Mouse (Mus musculus) MEL (cell line): ENCODE measurements around the gene Rcan1.

Source experiments
- CTCF ChIP-seq, 3 experiments: IDR thresholded peaks in 2 of 3; conservative IDR thresholded peaks in 1 of 3; 2 replicates each; pipeline ENCODE4 v1.5.1; 2011 to 2012; ENCODE audit warnings: low read length in 3 of 3, low read depth in 2 of 3, mild to moderate bottlenecking in 2 of 3, improper control_type of control experiment in 1 of 3, inconsistent platforms in 1 of 3, mixed read lengths in 1 of 3, moderate library complexity in 1 of 3; ENCODE audit not compliant: control insufficient read depth in 1 of 3, insufficient read depth in 1 of 3, poor library complexity in 1 of 3, severe bottlenecking in 1 of 3
- E2F4 ChIP-seq: IDR thresholded peaks from 2 replicates; pipeline ENCODE4 v1.6.1; 2011; ENCODE audit warnings: low read depth, low read length, improper control_type of control experiment, borderline replicate concordance
- EP300 ChIP-seq, 2 experiments: IDR thresholded peaks; 2 replicates each; pipeline ENCODE4 v1.6.1; 2011; ENCODE audit warnings: improper control_type of control experiment in 2 of 2, low read length in 2 of 2, low read depth in 1 of 2, mild to moderate bottlenecking in 1 of 2
- GATA1 ChIP-seq: IDR thresholded peaks from 2 replicates; pipeline ENCODE4 v1.6.1; 2011; ENCODE audit warnings: low read depth, low read length, improper control_type of control experiment
- MAX ChIP-seq: IDR thresholded peaks from 2 replicates; pipeline ENCODE4 v1.6.1; 2011; ENCODE audit warnings: low read length, improper control_type of control experiment
- POLR2A ChIP-seq, 2 experiments: IDR thresholded peaks; 2 replicates each; pipeline ENCODE4 v1.6.1; 2011 to 2012; ENCODE audit warnings: low read length in 2 of 2, mild to moderate bottlenecking in 2 of 2, control low read depth in 1 of 2, improper control_type of control experiment in 1 of 2, low read depth in 1 of 2, moderate library complexity in 1 of 2; ENCODE audit not compliant: control insufficient read depth in 1 of 2, insufficient read depth in 1 of 2, poor library complexity in 1 of 2
- RAD21 ChIP-seq: IDR thresholded peaks from 2 replicates; pipeline ENCODE4 v1.6.1; 2011; ENCODE audit warnings: mild to moderate bottlenecking, low read depth, low read length, improper control_type of control experiment
- TCF12 ChIP-seq: IDR thresholded peaks from 2 replicates; pipeline ENCODE4 v1.6.1; 2014; ENCODE audit warnings: low read depth, mild to moderate bottlenecking, inconsistent platforms, low read length, improper control_type of control experiment, moderate library complexity

- TF ChIP-seq CTCF (IDR thresholded peaks at IDR 0.05 in 2 of 3, conservative IDR thresholded peaks at IDR 0.05 in 1 of 3; ENCODE audit: control insufficient read depth in 1 of 3, insufficient read depth in 1 of 3, low read depth in 2 of 3, low read length in 3 of 3, poor library complexity in 1 of 3, severe bottlenecking in 1 of 3) (no peak), EP300 (IDR thresholded peaks at IDR 0.05; ENCODE audit: low read depth in 1 of 2, low read length in 2 of 2) (no peak), POLR2A (IDR thresholded peaks at IDR 0.05; ENCODE audit: control insufficient read depth in 1 of 2, insufficient read depth in 1 of 2, low read depth in 1 of 2, low read length in 2 of 2, poor library complexity in 1 of 2) (no peak), GATA1 (no peak), MAX (no peak), TCF12 (no peak), E2F4 (no peak), RAD21 (no peak)
Observed at GRCm38 (mm10) chr16:92358734-92359133, 111.9 kb downstream of the Rcan1 start.
